Mouse (Mus musculus) forebrain, embryonic 11.5 days (tissue): ENCODE measurements at regions not wholly inside any gene's neighbourhood (a gene's known extent, or its start where the extent isn't known, plus 50 kb on each side); places are given as distances from the start of the nearest gene placed in this dataset.

Experiments
- ATAC-seq: fragments of 200-750 bp; cut with Nextera tagmentation; replicated peaks from 2 replicates; pipeline ENCODE4 v1.8.0; 2017; ENCODE audit warnings: moderate TSS enrichment; ENCODE audit not compliant: low FRiP score
- DNase-seq: peaks from one replicate; pipeline ENCODE4 v3.0.0-alpha.2; 2017; ENCODE audit warnings: low spot score
- H3K27ac ChIP-seq: fragments of 300-500 bp; sonication (generic); 2 replicates; pipeline ENCODE4 v1.5.1; 2014; ENCODE audit warnings: low read depth, low read length
- H3K27me3 ChIP-seq: fragments of 300-500 bp; sonication (generic); 2 replicates; pipeline ENCODE4 v1.6.1; 2014; ENCODE audit warnings: mild to moderate bottlenecking, low read length, mixed read lengths; ENCODE audit not compliant: control insufficient read depth, insufficient read depth
- H3K36me3 ChIP-seq: fragments of 300-500 bp; sonication (generic); 2 replicates; pipeline ENCODE4 v1.6.1; 2014; ENCODE audit warnings: mild to moderate bottlenecking, low read length, moderate library complexity, mixed read lengths; ENCODE audit not compliant: control insufficient read depth, insufficient read depth
- H3K4me1 ChIP-seq: fragments of 300-500 bp; sonication (generic); replicated peaks from 2 replicates; pipeline ENCODE4 v1.6.1; 2014; ENCODE audit warnings: low read length, mixed read lengths; ENCODE audit not compliant: control insufficient read depth, insufficient read depth
- H3K4me2 ChIP-seq: fragments of 300-500 bp; sonication (generic); 2 replicates; pipeline ENCODE4 v1.6.1; 2014; ENCODE audit warnings: low read depth, mild to moderate bottlenecking, low read length, moderate library complexity, mixed read lengths; ENCODE audit not compliant: severe bottlenecking
- H3K4me3 ChIP-seq: fragments of 300-500 bp; sonication (generic); 2 replicates; pipeline ENCODE4 v1.5.1; 2014; ENCODE audit warnings: low read depth, low read length
- H3K9ac ChIP-seq: fragments of 300-500 bp; sonication (generic); 2 replicates; pipeline ENCODE4 v1.6.1; 2014; ENCODE audit warnings: low read length
- H3K9me3 ChIP-seq: fragments of 300-500 bp; sonication (generic); 2 replicates; pipeline ENCODE4 v1.6.1; 2016; ENCODE audit warnings: low read length, mixed read lengths; ENCODE audit not compliant: control insufficient read depth
- WGBS: fragments of 180-500 bp; shearing (Covaris S2); extraction: QIAGEN DNeasy Blood & Tissue Kit; methylation state at CpG from one replicate; pipeline ENCODE4 v1.1.7; 2014; 5-methylcytosine and 5-hydroxymethylcytosine counted together

DNA sequence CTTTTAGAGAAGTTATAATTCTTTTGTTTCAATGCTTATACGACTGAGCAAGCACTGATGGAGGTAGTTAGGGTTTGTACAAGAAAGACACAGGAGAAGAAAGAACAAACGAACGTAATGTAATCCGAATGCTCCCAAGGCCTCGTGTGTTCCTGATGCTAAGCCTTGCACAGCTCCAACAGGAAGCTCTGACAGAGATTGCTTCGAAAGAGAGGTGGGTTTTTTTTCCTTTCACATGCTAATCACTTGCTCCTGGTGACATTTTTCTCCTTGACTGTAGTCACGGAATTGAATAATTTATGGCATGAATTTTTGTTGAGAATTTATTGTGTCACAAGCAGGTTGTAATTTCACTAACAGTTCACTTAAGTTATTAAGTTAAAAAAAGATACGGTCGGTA lies 150.8 kb upstream of the Psmd7 start:
- H3K4me3 ChIP-seq, result no peak overlapping the region
- ATAC-seq (no peak), DNase-seq (no peak)
- no peaks in the 10 kb centered on the region for H3K27me3 ChIP-seq
- no peaks in the 10 kb centered on the region for H3K4me1 ChIP-seq
- H3K27ac ChIP-seq, result no peak overlapping the region
- no peak overlapping the region for H3K9ac ChIP-seq
- H3K36me3 ChIP-seq, result no peaks in the 10 kb centered on the region
- 75% methylated on average over 9 of the region's 9 CpGs for WGBS
- H3K9me3 ChIP-seq, result peaks cover 5% of the 10 kb centered on the region; the same call in 1 of the 2 replicates
- no peak overlapping the region for H3K4me2 ChIP-seq

DNA sequence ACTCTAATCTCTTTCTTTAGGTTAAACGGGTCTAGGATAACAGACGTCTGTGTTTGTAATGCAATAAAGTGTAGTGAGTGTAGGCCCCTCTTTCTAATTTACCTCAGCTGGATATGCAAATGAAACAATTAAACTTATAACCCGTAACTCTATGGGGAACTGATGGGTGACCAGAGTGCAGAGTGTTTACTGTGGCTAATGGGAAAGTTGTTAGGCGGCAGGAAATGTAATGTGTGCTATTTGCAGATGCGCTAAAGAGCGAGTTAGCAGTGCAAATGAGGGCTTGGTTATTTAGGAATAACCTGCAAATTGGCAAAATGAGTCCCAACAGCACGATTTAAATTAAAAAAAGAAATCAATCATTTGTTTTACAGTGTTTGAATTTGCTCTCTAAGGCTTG lies 168.8 kb upstream of the Psmd7 start:
- Histone ChIP-seq H3K9ac (no peak overlapping the region), H3K27me3 (no peaks in the 10 kb centered on the region), H3K4me1 (no peaks in the 10 kb centered on the region), H3K27ac (no peak overlapping the region), H3K4me3 (no peak overlapping the region), H3K9me3 (no peaks in the 10 kb centered on the region), H3K4me2 (no peak overlapping the region), H3K36me3 (no peaks in the 10 kb centered on the region)
- DNase-seq (no peak), ATAC-seq (no peak)
- WGBS, result 74% methylated on average over 7 of the region's 7 CpGs

DNA sequence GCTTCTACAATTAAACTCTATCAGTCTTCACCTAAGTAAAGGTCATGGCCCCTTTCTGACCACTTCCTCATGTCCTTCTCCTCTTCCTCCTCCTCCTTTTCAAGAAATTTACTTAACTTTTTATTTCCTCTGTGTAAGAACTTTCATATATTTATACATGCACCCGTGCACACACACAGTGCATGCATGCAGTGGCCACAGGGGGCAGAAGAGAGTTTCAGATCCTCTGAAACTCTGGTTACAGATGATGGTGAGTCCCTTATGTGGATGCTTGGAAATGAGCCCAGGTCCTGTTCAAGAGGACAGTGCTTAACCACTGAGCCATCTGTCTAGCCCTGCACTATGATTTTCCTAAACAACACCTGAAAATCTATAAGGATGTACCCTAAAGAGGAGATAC lies 170.4 kb upstream of the Psmd7 start:
- H3K9ac ChIP-seq, result no peak overlapping the region
- H3K27ac ChIP-seq, result no peak overlapping the region
- H3K9me3 ChIP-seq, result no peaks in the 10 kb centered on the region; the same call in 1 of the 2 replicates
- no peaks in the 10 kb centered on the region for H3K36me3 ChIP-seq
- H3K4me2 ChIP-seq, result no peak overlapping the region
- 68% methylated on average over 1 of the region's 1 CpGs for WGBS
- no peaks in the 10 kb centered on the region for H3K4me1 ChIP-seq
- ATAC-seq, result no peak
- DNase-seq, result no peak
- no peaks in the 10 kb centered on the region for H3K27me3 ChIP-seq
- H3K4me3 ChIP-seq, result no peak overlapping the region

DNA sequence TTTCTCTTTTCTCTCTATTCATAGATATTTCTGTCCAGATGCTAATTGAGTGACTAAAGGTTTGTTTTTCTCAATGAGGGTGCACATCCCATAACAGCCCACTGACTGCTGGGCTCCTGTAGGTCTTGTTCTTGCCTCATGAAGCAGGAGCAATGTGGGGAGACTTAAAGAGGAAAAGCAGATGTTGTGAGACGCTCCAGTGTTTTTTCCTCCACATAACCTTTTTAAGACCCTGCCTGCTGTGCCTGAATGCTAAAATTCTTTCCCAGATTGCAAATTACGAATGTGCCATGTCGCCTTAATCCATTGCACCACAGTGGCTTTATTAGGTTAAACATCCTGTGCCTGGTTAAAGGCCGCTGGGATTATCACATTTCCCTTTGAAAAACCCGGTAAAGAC lies 165.5 kb upstream of the Zfhx3 start:
- 4% methylated on average over 5 of the region's 5 CpGs for WGBS

DNA sequence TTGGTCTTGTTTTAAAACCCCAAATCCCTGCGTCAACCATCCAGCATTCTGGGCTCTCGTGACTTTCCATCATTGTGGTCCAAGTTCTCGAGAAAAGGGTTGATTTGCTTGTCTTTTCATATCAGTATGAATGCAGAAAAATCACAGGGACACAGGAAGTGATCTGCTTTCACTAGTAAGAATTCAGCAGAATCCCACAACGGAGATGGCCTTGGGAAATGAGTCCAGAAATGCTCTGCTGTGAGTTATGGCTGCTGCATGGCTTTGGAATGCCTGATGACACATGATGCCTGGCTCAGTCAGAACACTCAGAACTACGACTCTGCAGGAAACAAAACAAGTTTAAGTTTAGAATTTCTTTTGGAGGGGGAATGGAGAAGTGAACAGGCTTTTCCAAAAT lies 156.7 kb upstream of the Zfhx3 start:
- no peak overlapping the region for H3K4me2 ChIP-seq
- no peaks in the 10 kb centered on the region for H3K9me3 ChIP-seq
- no peaks in the 10 kb centered on the region for H3K4me1 ChIP-seq
- H3K27ac ChIP-seq, result no peak overlapping the region
- ATAC-seq, result no peak
- H3K9ac ChIP-seq, result no peak overlapping the region
- no peaks in the 10 kb centered on the region for H3K36me3 ChIP-seq
- no peak overlapping the region for H3K4me3 ChIP-seq
- H3K27me3 ChIP-seq, result no peaks in the 10 kb centered on the region
- DNase-seq, result no peak
- WGBS, result 86% methylated on average over 5 of the region's 5 CpGs

More for the DNA sequence above, 165.5 kb upstream of the Zfhx3 start:
- Histone ChIP-seq H3K9me3 (no peaks in the 10 kb centered on the region), H3K36me3 (no peaks in the 10 kb centered on the region), H3K27ac (no peak overlapping the region), H3K27me3 (no peaks in the 10 kb centered on the region), H3K4me1 (peaks cover 5% of the 10 kb centered on the region; the same call in 1 of the 2 replicates), H3K4me2 (no peak overlapping the region), H3K4me3 (no peak overlapping the region), H3K9ac (no peak overlapping the region)
- no peak for ATAC-seq
- no peak for DNase-seq

DNA sequence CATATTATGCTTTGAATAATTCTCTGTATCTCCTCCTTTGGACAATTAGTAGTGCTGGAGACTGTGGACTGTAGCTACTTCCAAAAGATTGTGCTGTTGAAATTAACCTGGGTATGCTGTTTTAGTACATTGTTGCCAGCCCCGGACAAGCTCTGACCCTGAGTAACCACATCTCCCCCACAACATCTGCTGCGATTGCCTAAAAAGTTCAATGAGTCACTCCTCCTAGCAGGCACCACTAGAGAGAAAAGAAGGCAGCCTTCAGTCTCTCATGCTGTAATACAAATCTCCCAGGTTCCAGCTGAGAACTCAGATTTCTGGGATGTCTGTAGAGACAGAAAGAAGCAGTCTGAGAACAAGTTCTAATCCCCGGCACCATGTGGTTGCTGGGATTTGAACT lies 150.2 kb upstream of the Zfhx3 start:
- Histone ChIP-seq H3K9me3 (no peaks in the 10 kb centered on the region), H3K27me3 (no peaks in the 10 kb centered on the region), H3K4me3 (no peak overlapping the region), H3K4me2 (no peak overlapping the region), H3K36me3 (no peaks in the 10 kb centered on the region), H3K27ac (no peak overlapping the region), H3K9ac (no peak overlapping the region), H3K4me1 (no peaks in the 10 kb centered on the region)
- no peak for ATAC-seq
- WGBS, result 94% methylated on average over 3 of the region's 3 CpGs
- DNase-seq, result no peak

DNA sequence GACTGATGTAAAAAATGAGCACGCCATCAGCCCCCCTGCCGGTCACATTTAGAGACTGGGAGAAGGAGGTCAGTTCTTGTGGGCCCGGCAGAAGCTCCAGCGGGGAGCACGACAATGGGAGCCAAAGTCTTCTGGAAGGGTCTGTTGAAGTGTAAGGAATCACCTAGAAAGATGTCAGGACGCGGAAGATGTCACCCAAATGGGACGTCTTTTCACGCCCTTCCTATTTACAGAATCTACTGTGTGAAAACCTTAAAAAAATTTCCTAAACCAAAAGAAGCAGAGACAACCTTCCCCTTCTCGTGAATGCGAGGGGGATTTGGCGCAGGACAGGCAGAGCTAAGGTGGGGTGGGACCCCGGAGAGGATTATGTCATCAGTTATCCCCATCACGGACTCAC lies 127.5 kb upstream of the Zfhx3 start:
- no peak overlapping the region for H3K9ac ChIP-seq
- H3K4me1 ChIP-seq, result peaks cover 7% of the 10 kb centered on the region
- H3K4me2 ChIP-seq, result no peak overlapping the region
- no peak overlapping the region for H3K4me3 ChIP-seq
- ATAC-seq (no peak), DNase-seq (no peak)
- 64% methylated on average over 14 of the region's 14 CpGs for WGBS
- no peak overlapping the region for H3K27ac ChIP-seq
- no peaks in the 10 kb centered on the region for H3K27me3 ChIP-seq
- no peaks in the 10 kb centered on the region for H3K9me3 ChIP-seq
- no peaks in the 10 kb centered on the region for H3K36me3 ChIP-seq

DNA sequence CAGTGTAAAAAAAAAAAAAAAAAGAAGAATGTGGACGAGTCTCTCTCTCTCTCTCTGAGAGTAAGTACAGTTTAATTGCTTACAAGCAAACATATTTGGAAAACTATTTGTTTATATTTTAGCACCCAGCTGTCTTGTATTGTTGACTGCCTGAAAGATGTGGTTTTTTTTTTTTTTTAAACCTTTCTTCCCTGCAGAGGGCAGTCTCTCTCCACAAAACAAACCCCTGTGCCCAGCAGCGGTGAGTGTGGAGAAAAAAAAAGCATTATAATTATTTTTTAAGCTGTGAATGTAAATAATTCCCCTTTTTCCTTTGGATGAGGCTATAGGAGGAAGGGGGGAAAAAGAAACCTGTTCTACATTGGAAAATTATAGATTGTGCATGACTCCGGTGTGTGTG lies 126.7 kb upstream of the Zfhx3 start:
- Histone ChIP-seq H3K27ac (no peak overlapping the region), H3K9ac (no peak overlapping the region), H3K9me3 (no peaks in the 10 kb centered on the region), H3K36me3 (no peaks in the 10 kb centered on the region), H3K4me3 (no peak overlapping the region), H3K4me1 (peaks cover 13% of the 10 kb centered on the region), H3K27me3 (no peaks in the 10 kb centered on the region), H3K4me2 (no peak overlapping the region)
- no peak for DNase-seq
- no peak for ATAC-seq
- WGBS, result 32% methylated on average over 3 of the region's 3 CpGs

DNA sequence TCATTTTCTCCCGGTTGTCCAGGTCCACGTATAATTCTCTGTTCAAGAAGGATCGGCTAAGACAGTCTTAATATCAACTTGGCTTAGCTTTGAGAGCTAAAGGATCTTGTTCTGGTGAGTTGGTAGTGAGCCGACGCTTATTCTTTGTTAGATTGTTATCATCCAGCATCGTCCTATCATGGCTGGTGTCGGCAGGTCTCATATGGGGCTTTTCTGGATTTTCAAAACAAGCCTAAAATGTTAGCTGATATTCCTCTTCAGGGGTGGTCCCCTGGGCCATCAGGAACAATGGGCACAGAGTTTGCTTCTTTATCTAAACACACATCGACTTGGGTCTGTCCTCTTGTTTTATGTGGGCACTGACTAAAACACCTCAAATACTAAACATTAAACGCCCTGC lies 124.6 kb upstream of the Zfhx3 start:
- WGBS, result 85% methylated on average over 9 of the region's 9 CpGs

More for the DNA sequence above, 124.6 kb upstream of the Zfhx3 start:
- DNase-seq (no peak), ATAC-seq (no peak)
- Histone ChIP-seq H3K27me3 (no peaks in the 10 kb centered on the region), H3K27ac (no peak overlapping the region), H3K9ac (no peak overlapping the region), H3K36me3 (no peaks in the 10 kb centered on the region), H3K4me3 (no peak overlapping the region), H3K4me1 (peaks cover 18% of the 10 kb centered on the region), H3K9me3 (no peaks in the 10 kb centered on the region), H3K4me2 (no peak overlapping the region)
